8 mouse cellular contexts compared by ENCODE assay signal in genomic region chr3:87617811-87618130, GRCm38 (mm10). TPM values are rescaled to one million over a fixed set of nuclear protein-coding genes. Genes with fewer than 3 reads are reported as not detected.
DNase-seq lines count a peak whose midpoint lies in the region; ATAC-seq and TF ChIP-seq lines count a peak whose summit lies in the region.

No protein-coding gene starts in this region.

- peak overlapping the region; percentile 90 for H3K27ac ChIP-seq in left cerebral cortex, adult 2 months
- H3K27ac ChIP-seq in brown adipose tissue, adult 24 weeks (replicated peaks; ENCODE audit: low read depth, low read length) = peak overlapping the region; percentile 84
- H3K27ac ChIP-seq in hindbrain, embryonic 16.5 days (ENCODE audit: low read depth, low read length) = peak overlapping the region; percentile 90
- H3K27ac ChIP-seq in midbrain, postnatal 0 days (ENCODE audit: low read depth, low read length) = peak overlapping the region; percentile 86

- no peaks in the 10 kb centered on the region for H3K27me3 ChIP-seq in hindbrain, embryonic 16.5 days (replicated peaks; ENCODE audit: control insufficient read depth, insufficient read depth, low read length)
- H3K27me3 ChIP-seq in midbrain, postnatal 0 days (ENCODE audit: insufficient read depth, low read length) = no peaks in the 10 kb centered on the region

- DNase-seq in left cerebral cortex, adult 2 months (ENCODE audit: extremely low spot score in 1 of 2, low spot score in 2 of 2) = no peak
- DNase-seq in left cerebral cortex, postnatal 25 days (ENCODE audit: low spot score in 2 of 2) = no peak
- DNase-seq in midbrain, postnatal 0 days (ENCODE audit: low spot score) = no peak
- no peak for DNase-seq in layer of hippocampus, postnatal 10 days (ENCODE audit: low spot score in 2 of 2)
- DNase-seq in gastrocnemius, adult 8-10 months (ENCODE audit: low spot score in 2 of 2) = no peak
- no peak for DNase-seq in kidney, adult 18-20 months

- no peak for TF ChIP-seq CTCF in left cerebral cortex, adult 2 months (IDR thresholded peaks at IDR 0.05)
- TF ChIP-seq CTCF in midbrain, postnatal 0 days (IDR thresholded peaks at IDR 0.05) = no peak

- ATAC-seq in hindbrain, embryonic 16.5 days = no peak
- ATAC-seq in midbrain, postnatal 0 days (ENCODE audit: low FRiP score) = no peak; the same call in 1 of the 2 replicates

- intact Hi-C loops in left cerebral cortex, adult 2 months (cut with DNase I) = loop anchor here (2.0 to 5.0 kb wide), 2 partner anchors 50 to 93 kb away; partner anchors contain the start of gene Etv3
- intact Hi-C loops in left cerebral cortex, postnatal 25 days (cut with DNase I) = loop anchor here (1.0 to 10.0 kb wide), 3 partner anchors 50 to 1393 kb away; partner anchors contain the start of genes Etv3 and Lrba

- H3K4me2 ChIP-seq in hindbrain, embryonic 16.5 days (ENCODE audit: low read length) = peak overlapping the region; percentile 90
- peak overlapping the region; percentile 95 for H3K4me2 ChIP-seq in midbrain, postnatal 0 days (ENCODE audit: low read depth, low read length, poor library complexity, severe bottlenecking)

- H3K9me3 ChIP-seq in hindbrain, embryonic 16.5 days (ENCODE audit: control insufficient read depth, low read length) = no peaks in the 10 kb centered on the region
- no peaks in the 10 kb centered on the region for H3K9me3 ChIP-seq in midbrain, postnatal 0 days (ENCODE audit: low read length)

- no peaks in the 10 kb centered on the region for H3K36me3 ChIP-seq in hindbrain, embryonic 16.5 days (ENCODE audit: control insufficient read depth, insufficient read depth, low read length)
- no peaks in the 10 kb centered on the region for H3K36me3 ChIP-seq in midbrain, postnatal 0 days (ENCODE audit: insufficient read depth, low read length)

- peak overlapping the region; percentile 76 for H3K4me3 ChIP-seq in left cerebral cortex, adult 2 months
- H3K4me3 ChIP-seq in brown adipose tissue, adult 24 weeks (ENCODE audit: insufficient read depth, low read depth, low read length) = peak overlapping the region; percentile 95
- H3K4me3 ChIP-seq in hindbrain, embryonic 16.5 days (ENCODE audit: low read length) = peak overlapping the region; percentile 78
- H3K4me3 ChIP-seq in midbrain, postnatal 0 days (ENCODE audit: low read depth, low read length) = peak overlapping the region; percentile 86

- 0% methylated on average over 6 of the region's 6 CpGs for WGBS in hindbrain, embryonic 16.5 days
- 1% methylated on average over 6 of the region's 6 CpGs for WGBS in midbrain, postnatal 0 days

- H3K9ac ChIP-seq in hindbrain, embryonic 16.5 days (ENCODE audit: low read depth, low read length) = peak overlapping the region; percentile 90
- H3K9ac ChIP-seq in midbrain, postnatal 0 days (replicated peaks; ENCODE audit: low read length, poor library complexity, severe bottlenecking) = peak overlapping the region; percentile 89

- peaks cover 20% of the 10 kb centered on the region for H3K4me1 ChIP-seq in brown adipose tissue, adult 24 weeks (ENCODE audit: control insufficient read depth, insufficient read depth, insufficient read length, low read length)
- H3K4me1 ChIP-seq in hindbrain, embryonic 16.5 days (ENCODE audit: control insufficient read depth, insufficient read depth, low read depth, low read length) = peaks cover 28% of the 10 kb centered on the region
- peaks cover 14% of the 10 kb centered on the region for H3K4me1 ChIP-seq in midbrain, postnatal 0 days (ENCODE audit: insufficient read depth, low read length)

RNA-seq across cellular contexts. Expression of gene Arhgef11, which starts 0.4 kb away (rescaled TPM):
- total RNA-seq in left cerebral cortex, adult 2 months (2021) = 10 to 100 TPM; 60.2 to 60.3 TPM
- 10 to 100 TPM; 54.1 to 55.0 TPM for total RNA-seq in left cerebral cortex, postnatal 25 days (2021)
- 18.3 and 18.7 TPM in 2 replicates for polyA plus RNA-seq in brown adipose tissue, adult 24 weeks (2012; ENCODE audit: insufficient read depth, insufficient read length, missing spikeins)
- polyA plus RNA-seq in hindbrain, embryonic 16.5 days (2015; fragmentation: Nextera tagmentation; extraction: Ambion mirVana) = 20.9 and 23.3 TPM in 2 replicates
- 60.1 and 67.5 TPM in 2 replicates for total RNA-seq in midbrain, postnatal 0 days (2014; rRNA removed)
- polyA plus RNA-seq in midbrain, postnatal 0 days (2015; fragmentation: Nextera tagmentation; extraction: Ambion mirVana) = 15.0 and 16.4 TPM in 2 replicates
- total RNA-seq in layer of hippocampus, postnatal 10 days (2021) = 10 to 100 TPM; 49.4 to 51.3 TPM
- total RNA-seq in gastrocnemius, adult 8-10 months (2022) = 10 to 100 TPM; 16.5 to 20.9 (median 18.5) TPM
